ENCODE assay signal across 36 mouse cellular contexts in genomic region chr3:152364181-152364580, GRCm38 (mm10).
"Had no signal": no experiment of that assay in that cellular context is flagged by ENCODE, and none has a peak within 500 bp of the region (broad histone marks: within the 10 kb centered on the region; RNA-seq: fewer than 3 reads in every experiment).

No protein-coding gene starts in this region.

- H3K4me1 ChIP-seq: heart, embryonic 10.5 days; heart, embryonic 12.5 days; heart, embryonic 13.5 days; heart, embryonic 15.5 days; hindbrain, embryonic 10.5 days; hindbrain, embryonic 12.5 days; hindbrain, embryonic 13.5 days; hindbrain, embryonic 15.5 days; intestine, embryonic 15.5 days; kidney, embryonic 15.5 days had no signal

- H3K9me3 ChIP-seq: heart, embryonic 10.5 days; heart, embryonic 12.5 days; heart, embryonic 13.5 days; heart, embryonic 15.5 days; hindbrain, embryonic 10.5 days; hindbrain, embryonic 12.5 days; hindbrain, embryonic 13.5 days; hindbrain, embryonic 15.5 days; intestine, embryonic 15.5 days; kidney, embryonic 15.5 days had no signal

- H3K27ac ChIP-seq: heart, adult 2 months; heart, embryonic 10.5 days; heart, embryonic 13.5 days; heart, embryonic 15.5 days; hindbrain, embryonic 10.5 days; hindbrain, embryonic 12.5 days; hindbrain, embryonic 13.5 days; hindbrain, embryonic 14.5 days; hindbrain, embryonic 15.5 days; hindbrain, postnatal 0 days; intestine, embryonic 15.5 days; kidney, embryonic 15.5 days; kidney, postnatal 0 days; layer of hippocampus, adult 2 months had no signal

- H3K9ac ChIP-seq: heart, embryonic 12.5 days; heart, embryonic 13.5 days; heart, embryonic 15.5 days; hindbrain, embryonic 12.5 days; hindbrain, embryonic 13.5 days; hindbrain, embryonic 14.5 days; hindbrain, embryonic 15.5 days; intestine, embryonic 15.5 days; kidney, embryonic 15.5 days had no signal

- H3K27me3 ChIP-seq: heart, embryonic 12.5 days; heart, embryonic 13.5 days; heart, embryonic 15.5 days; hindbrain, embryonic 12.5 days; hindbrain, embryonic 13.5 days; hindbrain, embryonic 15.5 days; intestine, embryonic 15.5 days; kidney, embryonic 15.5 days had no signal

- DNase-seq: heart, adult 18-20 months; heart, adult 2 months; heart, postnatal 10 days; heart, postnatal 14 days; heart, postnatal 36 days; heart, postnatal 4 days; kidney, adult 11 months; kidney, adult 18-20 months; kidney, adult 2 months; kidney, adult 8-10 months; kidney, adult 9 months; kidney, postnatal 10 days; kidney, postnatal 14 days; kidney, postnatal 25 days; kidney, postnatal 36 days; kidney, postnatal 4 days; layer of hippocampus, adult 9-11 months had no signal

- ATAC-seq: hindbrain, embryonic 16.5 days; hindbrain, postnatal 0 days; inflammation-experienced regulatory T-cells, adult 6 months; intestine, embryonic 15.5 days; intestine, embryonic 16.5 days; intestine, postnatal 0 days had no signal

- H3K4me3 ChIP-seq: heart, adult 2 months; heart, embryonic 10.5 days; heart, embryonic 12.5 days; heart, embryonic 13.5 days; heart, embryonic 15.5 days; hindbrain, embryonic 10.5 days; hindbrain, embryonic 12.5 days; hindbrain, embryonic 13.5 days; hindbrain, embryonic 15.5 days; intestine, embryonic 15.5 days; kidney, embryonic 15.5 days; layer of hippocampus, adult 2 months had no signal

- H3K4me2 ChIP-seq: heart, embryonic 11.5 days; heart, embryonic 12.5 days; heart, embryonic 13.5 days; heart, embryonic 15.5 days; hindbrain, embryonic 12.5 days; hindbrain, embryonic 13.5 days; hindbrain, embryonic 14.5 days; hindbrain, embryonic 15.5 days; intestine, embryonic 15.5 days; kidney, embryonic 15.5 days had no signal
